Mouse (Mus musculus) liver, embryonic 14.5 days (tissue): Measurements from ENCODE around the gene Pstpip1. TPM values are rescaled to one million over a fixed set of nuclear protein-coding genes. Genes with fewer than 3 reads are reported as not detected.

ENCODE experiments used
- ATAC-seq: fragments of 200-750 bp; cut with Nextera tagmentation; 2 replicates; pipeline ENCODE4 v1.8.0; 2017; ENCODE audit warnings: moderate number of reproducible peaks, mild to moderate bottlenecking, moderate library complexity; ENCODE audit not compliant: insufficient read depth
- DNase-seq, 3 experiments: peaks; one replicate each; pipeline ENCODE4 v3.0.0-alpha.2; 2012 to 2013; ENCODE audit warnings: low read depth in 3 of 3, low spot score in 3 of 3
- H3K27ac ChIP-seq: fragments of 300-500 bp; sonication (generic); 2 replicates; pipeline ENCODE4 v1.5.1; 2014; ENCODE audit warnings: moderate library complexity, mild to moderate bottlenecking, control low read depth, inconsistent platforms
- H3K27me3 ChIP-seq: fragments of 300-500 bp; sonication (generic); 2 replicates; pipeline ENCODE4 v1.6.1; 2014; ENCODE audit warnings: mild to moderate bottlenecking, low read length, moderate library complexity; ENCODE audit not compliant: control insufficient read depth, insufficient read depth
- H3K36me3 ChIP-seq: fragments of 300-500 bp; sonication (generic); replicated peaks from 2 replicates; pipeline ENCODE4 v1.6.1; 2014; ENCODE audit warnings: low read depth; ENCODE audit not compliant: control insufficient read depth, insufficient read depth
- H3K4me1 ChIP-seq, 2 experiments: fragments of 200-500 bp in 1 of 2; fragments of 300-500 bp in 1 of 2; sonication (generic) in 1 of 2; replicated peaks; 2 replicates each; pipeline ENCODE4 v1.6.1; 2012 to 2014; ENCODE audit warnings: antibody characterized with exemption in 1 of 2, inconsistent platforms in 1 of 2, low read length in 1 of 2; ENCODE audit not compliant: control insufficient read depth in 2 of 2, insufficient read depth in 2 of 2
- H3K4me2 ChIP-seq: fragments of 300-500 bp; sonication (generic); 2 replicates; pipeline ENCODE4 v1.6.1; 2014; ENCODE audit warnings: low read depth, mild to moderate bottlenecking, control low read depth, moderate library complexity
- H3K4me3 ChIP-seq, 2 experiments: fragments of 200-500 bp in 1 of 2; fragments of 300-500 bp in 1 of 2; sonication (generic) in 1 of 2; 2 replicates each; pipeline ENCODE4 v1.5.1; 2012 to 2014; ENCODE audit warnings: low read depth in 2 of 2, low read length in 2 of 2, mild to moderate bottlenecking in 2 of 2, control low read depth in 1 of 2, inconsistent platforms in 1 of 2, moderate library complexity in 1 of 2; ENCODE audit not compliant: insufficient read depth in 1 of 2
- H3K9ac ChIP-seq: fragments of 300-500 bp; sonication (generic); replicated peaks from 2 replicates; pipeline ENCODE4 v1.6.1; 2014; ENCODE audit warnings: mild to moderate bottlenecking, control low read depth, moderate library complexity
- H3K9me3 ChIP-seq: fragments of 300-500 bp; sonication (generic); 2 replicates; pipeline ENCODE4 v1.6.1; 2016; ENCODE audit warnings: low read length, mixed read lengths; ENCODE audit not compliant: control insufficient read depth
- CTCF ChIP-seq: IDR thresholded peaks from 2 replicates; pipeline ENCODE4 v1.5.1; 2016; ENCODE audit warnings: antibody characterized with exemption, low read depth, control low read depth
- EP300 ChIP-seq: IDR thresholded peaks from 2 replicates; pipeline ENCODE4 v1.6.1; 2016; ENCODE audit warnings: antibody characterized with exemption, low read depth
- WGBS: fragments of 180-500 bp; shearing (Covaris S2); extraction: QIAGEN DNeasy Blood & Tissue Kit; methylation state at CpG from one replicate; pipeline ENCODE4 v1.1.7; 2014; ENCODE audit not compliant: insufficient replicate concordance; 5-methylcytosine and 5-hydroxymethylcytosine counted together
- polyA plus RNA-seq, 2 experiments: library from polyadenylated mRNA; depleted of rRNA in 1 of 2; stranded (reverse) in 1 of 2; unstranded in 1 of 2; fragments of >200 nt; fragmentation: Nextera tagmentation in 1 of 2; extraction: Ambion mirVana in 1 of 2; gene quantifications; 2 replicates each; pipeline versions ENCODE4 v1.2.1 to v1.2.3; 2012 to 2014

Pstpip1 gene
- polyA plus RNA-seq, 2 experiments: 1.8 to 3.9 TPM

- no peak overlapping the region for H3K9ac ChIP-seq
- no peak for DNase-seq
Observed at GRCm38 (mm10) chr9:56133970-56134369, 44.2 kb downstream of the Pstpip1 start.

GRCm38 (mm10) chr9:56134614-56135013 is 44.9 kb downstream of the Pstpip1 start:
- no peak overlapping the region for H3K27ac ChIP-seq
- H3K4me2 ChIP-seq: no peak overlapping the region
- no peaks in the 10 kb centered on the region for H3K4me1 ChIP-seq
- ATAC-seq (no peak), DNase-seq (no peak)
- H3K27me3 ChIP-seq: no peaks in the 10 kb centered on the region
- no peaks in the 10 kb centered on the region for H3K9me3 ChIP-seq
- no peaks in the 10 kb centered on the region for H3K36me3 ChIP-seq
- H3K9ac ChIP-seq: no peak overlapping the region
- WGBS: 84% methylated on average over 4 of the region's 4 CpGs
- H3K4me3 ChIP-seq: no peak overlapping the region
- TF ChIP-seq CTCF (no peak), EP300 (no peak)

More at GRCm38 (mm10) chr9:56133970-56134369, 44.2 kb downstream of the Pstpip1 start:
- no peak for TF ChIP-seq EP300
- no peak for TF ChIP-seq CTCF
- no peaks in the 10 kb centered on the region for H3K9me3 ChIP-seq
- no peak overlapping the region for H3K4me2 ChIP-seq
- WGBS: 73% methylated on average over 5 of the region's 5 CpGs
- H3K4me3 ChIP-seq: no peak overlapping the region
- no peaks in the 10 kb centered on the region for H3K27me3 ChIP-seq
- no peak for ATAC-seq
- no peaks in the 10 kb centered on the region for H3K4me1 ChIP-seq
- no peak overlapping the region for H3K27ac ChIP-seq
- no peaks in the 10 kb centered on the region for H3K36me3 ChIP-seq

DNA sequence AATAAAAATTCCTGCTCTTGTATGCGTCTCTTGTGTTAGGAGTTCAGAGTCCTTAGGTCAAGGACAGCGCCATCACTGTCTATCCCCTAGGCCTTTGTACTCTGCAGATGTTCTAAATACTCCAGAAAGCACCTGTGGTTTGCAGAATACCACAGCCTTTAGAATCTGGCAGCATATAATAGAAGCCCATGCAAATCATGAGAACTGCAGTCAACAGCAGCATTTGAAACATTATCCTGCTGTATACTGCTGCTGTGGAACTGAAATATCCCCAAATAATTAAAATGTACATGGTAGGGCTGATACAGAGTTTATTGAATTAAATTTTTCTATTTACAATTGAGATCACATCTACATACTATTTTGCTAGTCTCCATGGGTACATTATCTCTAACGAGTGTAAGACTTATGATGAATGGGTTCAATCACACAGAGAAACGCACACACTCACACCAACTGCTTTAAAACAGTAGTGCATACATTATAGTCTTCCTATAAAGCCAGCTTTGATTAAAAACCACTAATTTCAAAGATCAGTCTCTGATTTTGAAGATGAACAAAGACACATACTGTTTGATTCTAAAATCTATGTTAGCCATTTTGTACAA is 45.9 kb downstream of the Pstpip1 start:
- no peak for ATAC-seq
- H3K9me3 ChIP-seq: no peaks in the 10 kb centered on the region
- H3K4me3 ChIP-seq: no peak overlapping the region
- no peak overlapping the region for H3K4me2 ChIP-seq
- WGBS: 63% methylated on average over 4 of the region's 4 CpGs
- no peaks in the 10 kb centered on the region for H3K27me3 ChIP-seq
- DNase-seq: no peak
- no peaks in the 10 kb centered on the region for H3K36me3 ChIP-seq
- H3K27ac ChIP-seq: no peak overlapping the region
- no peak for TF ChIP-seq CTCF
- TF ChIP-seq EP300: no peak
- no peak overlapping the region for H3K9ac ChIP-seq
- H3K4me1 ChIP-seq: no peaks in the 10 kb centered on the region

DNA sequence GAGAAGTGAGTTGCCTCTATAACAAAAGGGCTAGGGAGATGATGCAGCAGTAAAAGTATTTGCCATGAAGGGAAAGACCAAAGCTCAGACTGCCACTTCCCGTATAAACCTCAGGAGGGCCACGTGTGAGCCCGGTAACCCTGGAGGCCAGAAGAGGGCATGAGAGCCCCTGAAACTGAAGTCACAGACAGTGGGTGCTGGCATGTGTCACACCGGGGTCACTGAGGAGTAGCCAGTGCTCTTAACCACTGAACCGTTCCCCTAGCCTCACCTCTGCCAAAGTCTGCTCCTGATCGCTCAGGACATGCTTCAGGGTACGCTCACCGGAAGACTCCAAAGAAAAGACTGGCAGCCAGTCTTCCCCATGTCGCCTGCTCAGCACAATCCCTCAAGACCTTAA is 52.0 kb downstream of the Pstpip1 start:
- H3K4me3 ChIP-seq: no peak overlapping the region
- no peak overlapping the region for H3K27ac ChIP-seq
- no peaks in the 10 kb centered on the region for H3K4me1 ChIP-seq
- WGBS: 73% methylated on average over 9 of the region's 9 CpGs
- DNase-seq: no peak
- TF ChIP-seq EP300 (no peak), CTCF (peak; percentile 30)
- ATAC-seq: no peak
- no peaks in the 10 kb centered on the region for H3K9me3 ChIP-seq
- H3K4me2 ChIP-seq: no peak overlapping the region
- H3K27me3 ChIP-seq: no peaks in the 10 kb centered on the region
- H3K9ac ChIP-seq: no peak overlapping the region
- H3K36me3 ChIP-seq: no peaks in the 10 kb centered on the region

GRCm38 (mm10) chr9:56144366-56145003 is 54.7 kb downstream of the Pstpip1 start:
- Histone ChIP-seq H3K27ac (no peak overlapping the region), H3K4me2 (no peak overlapping the region), H3K9me3 (no peaks in the 10 kb centered on the region), H3K4me1 (no peaks in the 10 kb centered on the region), H3K36me3 (no peaks in the 10 kb centered on the region), H3K9ac (no peak overlapping the region), H3K4me3 (no peak overlapping the region), H3K27me3 (no peaks in the 10 kb centered on the region)
- ATAC-seq (no peak), DNase-seq (no peak)
- no peak for TF ChIP-seq CTCF
- no peak for TF ChIP-seq EP300
- 68% methylated on average over 7 of the region's 7 CpGs for WGBS
